Mouse (Mus musculus) R1 (cell line): ENCODE measurements at regions not wholly inside any gene's neighbourhood (a gene's known extent, or its start where the extent isn't known, plus 50 kb on each side); places are given as distances from the start of the nearest gene placed in this dataset.
A peak's percentile ranks its signal among the peaks of the same experiment; 100 is the strongest.

Source experiments
- DNase-seq: peaks from one replicate; pipeline ENCODE4 v3.0.0-alpha.2; 2018; ENCODE audit warnings: low read depth, low spot score

DNA sequence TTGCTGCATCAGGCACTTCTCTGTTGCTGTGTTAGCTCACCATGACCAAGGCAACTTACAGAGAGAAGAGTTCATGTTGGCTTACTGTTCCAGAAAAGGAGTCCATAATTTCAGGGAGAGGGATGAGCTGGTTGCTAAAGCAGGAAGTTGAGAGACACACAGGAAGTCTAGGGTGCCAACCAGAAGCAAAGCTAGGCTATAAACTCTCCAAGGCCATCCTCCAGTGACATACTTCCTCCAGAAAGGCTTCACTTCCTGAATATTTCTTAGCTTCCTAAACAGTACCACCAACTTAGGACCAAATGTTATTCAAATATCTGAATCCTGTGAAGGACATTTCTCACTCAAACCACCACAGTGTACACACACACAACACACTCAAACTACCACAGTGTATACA is 2010.6 kb downstream of the A830018L16Rik start:
- no peak for DNase-seq

DNA sequence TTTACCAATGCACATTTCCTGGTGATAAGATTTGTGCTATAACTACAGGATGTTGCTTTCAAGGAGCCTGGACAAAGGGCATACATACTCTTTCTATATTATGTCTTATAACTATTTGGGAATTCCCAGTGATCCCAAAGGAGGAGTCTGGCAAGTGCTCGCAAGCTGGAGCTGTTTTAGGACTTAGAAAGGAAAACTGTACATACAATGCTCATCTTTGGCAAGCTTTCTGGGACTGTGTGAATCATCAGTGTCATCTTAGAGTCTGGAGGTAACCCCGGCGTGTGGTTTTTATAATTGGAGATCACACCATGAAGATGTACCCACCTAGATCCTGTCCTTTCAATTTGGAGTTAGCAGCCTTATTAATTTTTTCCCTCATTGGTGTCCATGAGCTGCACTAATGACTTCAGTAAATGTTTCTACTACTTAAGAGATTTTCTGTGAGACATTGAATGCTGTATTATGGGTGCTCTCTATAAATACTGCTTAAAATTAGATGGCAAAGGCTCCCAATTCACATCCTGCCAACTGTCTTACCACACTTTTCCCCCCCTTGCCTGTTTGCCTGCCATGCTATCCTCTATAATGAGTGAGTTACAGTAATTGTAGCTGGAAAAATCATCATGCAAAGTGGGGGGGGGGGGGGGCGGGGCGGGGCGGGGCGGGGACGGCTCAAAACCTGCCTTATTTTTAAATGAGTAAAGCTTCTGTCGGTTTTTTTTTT is 2011.9 kb downstream of the A830018L16Rik start:
- DNase-seq = no peak

DNA sequence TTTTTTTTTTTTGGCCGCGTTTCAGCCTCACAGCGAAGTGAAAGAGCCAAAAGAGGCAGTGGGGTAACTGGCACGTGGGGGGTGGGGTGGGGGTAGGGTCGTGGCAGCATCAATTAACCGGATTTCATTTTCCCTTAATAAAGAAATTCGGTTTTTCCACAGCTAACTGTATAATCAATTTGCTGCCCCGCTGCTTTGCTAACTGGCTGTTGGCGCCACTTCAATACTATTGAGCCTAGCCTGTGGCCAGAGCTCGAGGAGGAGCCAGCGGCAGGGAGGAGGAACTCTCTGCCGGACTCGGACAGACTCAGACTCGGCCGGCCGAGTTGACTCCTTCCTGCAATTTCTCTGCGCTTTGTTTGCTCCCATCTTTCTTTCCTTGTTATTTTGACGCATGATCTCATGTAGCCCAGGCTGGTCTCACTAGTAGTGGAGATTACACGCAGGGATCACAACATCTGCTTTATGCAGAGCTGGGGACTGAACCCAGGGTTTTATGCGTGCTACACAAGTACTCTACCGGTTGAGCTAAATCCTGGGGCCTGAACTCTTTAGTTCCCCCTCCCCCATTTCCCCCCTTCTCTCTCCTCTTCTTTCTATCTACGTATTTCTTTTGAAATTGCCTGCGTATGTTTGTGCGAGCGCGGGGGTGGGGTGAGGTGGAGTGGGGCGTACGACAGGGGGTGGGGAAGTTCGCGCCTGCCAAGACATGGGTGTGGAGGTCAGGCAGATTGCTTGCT is 2012.6 kb downstream of the A830018L16Rik start:
- DNase-seq = peak; percentile 64

DNA sequence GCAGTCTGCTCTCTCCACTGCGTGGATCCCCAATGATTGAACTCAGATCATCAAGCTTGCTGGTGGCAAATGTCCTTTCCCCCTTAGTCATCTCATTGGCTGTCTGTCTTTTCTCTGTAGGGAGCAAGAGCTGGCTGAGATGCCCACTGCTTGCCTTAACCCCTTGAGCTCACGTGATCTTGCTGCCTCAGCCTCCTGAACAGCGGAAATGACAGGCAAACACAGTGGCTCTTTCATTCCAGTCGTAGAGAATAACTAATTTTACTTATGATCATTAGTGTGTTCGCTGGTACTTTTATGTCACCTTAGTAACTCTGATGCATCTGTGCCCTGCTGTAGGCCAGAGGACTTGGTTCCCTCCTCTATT is 2013.1 kb downstream of the A830018L16Rik start:
- no peak for DNase-seq

DNA sequence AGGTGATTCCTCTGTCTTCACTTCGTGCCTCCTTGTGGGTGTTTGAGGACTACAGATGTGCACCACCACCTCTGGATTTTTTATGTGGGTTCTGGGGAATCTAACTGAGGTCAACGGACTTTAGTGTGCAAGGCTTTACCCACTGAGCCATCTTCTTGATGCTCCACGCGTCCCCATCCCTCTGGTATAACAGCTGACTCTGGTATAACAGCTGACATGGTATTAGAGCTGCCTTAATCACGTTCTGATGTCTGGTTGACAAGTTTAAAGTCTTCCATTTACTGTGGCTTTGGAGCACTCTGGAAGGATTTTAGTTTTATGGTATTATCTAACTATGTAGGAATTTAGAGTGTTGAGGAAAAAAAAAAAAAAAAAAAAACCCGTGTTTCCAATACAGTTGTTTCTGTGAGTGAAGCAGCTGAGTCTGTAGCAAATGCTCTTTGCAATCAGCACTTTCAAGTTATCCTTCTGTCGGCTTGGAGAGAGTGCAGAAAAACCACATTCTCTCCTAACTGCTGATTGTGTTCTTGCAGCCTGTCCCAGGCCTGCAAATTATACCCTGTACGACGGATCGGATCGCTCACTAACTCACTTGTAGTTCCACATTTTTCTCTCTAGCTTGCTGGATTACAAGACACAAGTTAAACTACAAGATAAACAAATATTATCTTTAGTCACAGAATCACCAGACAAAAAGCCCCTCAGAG is 2013.7 kb downstream of the A830018L16Rik start:
- no peak for DNase-seq

DNA sequence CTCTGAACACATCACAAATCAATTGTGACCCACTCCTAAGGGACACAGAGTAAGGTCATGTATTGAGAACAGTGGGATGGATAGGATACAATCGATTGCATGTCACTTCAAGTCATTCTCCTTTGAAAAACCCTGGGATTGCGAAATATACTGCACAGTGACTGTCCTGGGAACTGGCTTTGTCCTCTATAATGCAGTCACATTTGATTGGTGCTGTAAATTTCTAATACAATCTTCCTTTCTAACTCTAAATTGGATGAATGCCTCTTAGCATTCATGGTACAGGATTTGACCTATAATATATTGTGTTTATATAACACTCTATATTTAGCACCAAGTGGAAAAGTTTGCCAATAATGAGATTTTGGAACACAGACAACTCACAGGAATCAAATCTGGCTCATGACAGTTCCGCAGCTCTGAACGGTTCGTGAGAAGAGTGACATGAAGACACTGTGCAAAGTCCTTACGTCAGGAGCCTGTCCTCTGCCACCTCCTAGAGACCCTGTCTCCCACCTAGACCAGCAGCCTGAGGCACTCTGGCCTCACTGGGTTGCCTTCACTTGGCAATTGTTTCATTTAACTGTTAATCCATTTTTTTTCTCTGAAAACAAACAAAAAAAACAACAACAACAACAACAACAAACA is 2024.0 kb downstream of the A830018L16Rik start:
- DNase-seq = no peak

DNA sequence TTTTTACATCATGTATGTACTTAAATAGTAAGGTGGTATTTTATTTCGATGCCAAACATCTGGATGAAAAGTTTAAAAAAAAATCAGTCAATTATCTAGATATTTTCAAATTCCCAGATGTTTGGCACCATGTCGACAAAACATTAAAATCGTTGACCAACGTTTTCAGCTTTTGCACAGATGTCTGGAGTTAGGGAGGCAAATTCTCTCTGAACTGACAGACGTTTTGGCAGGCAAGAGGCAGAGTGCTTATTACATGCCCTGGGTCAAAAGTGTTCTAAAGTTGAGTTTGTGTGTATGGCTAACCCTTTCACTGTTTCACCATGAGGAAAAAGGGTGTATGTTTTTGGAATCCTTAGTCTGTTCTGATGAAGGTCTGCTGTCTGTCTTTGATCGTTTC is 2028.5 kb downstream of the A830018L16Rik start:
- no peak for DNase-seq

DNA sequence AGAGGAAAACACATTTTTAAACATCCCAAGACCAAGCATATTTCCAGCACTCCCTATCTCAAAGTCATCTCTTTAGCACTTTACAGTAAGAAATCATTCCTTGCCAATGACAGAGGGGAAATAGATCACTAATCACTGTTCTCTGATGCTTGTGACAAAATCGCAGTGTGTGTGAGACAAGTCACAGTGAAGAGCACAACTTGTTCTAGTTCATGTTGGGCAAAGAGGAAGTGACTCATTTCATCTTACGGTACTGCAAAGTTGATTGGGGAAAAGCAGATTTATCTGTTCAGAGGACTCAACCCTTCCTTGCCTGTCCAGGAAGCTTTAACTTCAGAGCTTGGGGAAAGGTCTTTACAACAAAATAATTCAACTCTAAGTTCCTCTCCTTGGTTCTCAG is 2040.6 kb downstream of the A830018L16Rik start:
- no peak for DNase-seq

DNA sequence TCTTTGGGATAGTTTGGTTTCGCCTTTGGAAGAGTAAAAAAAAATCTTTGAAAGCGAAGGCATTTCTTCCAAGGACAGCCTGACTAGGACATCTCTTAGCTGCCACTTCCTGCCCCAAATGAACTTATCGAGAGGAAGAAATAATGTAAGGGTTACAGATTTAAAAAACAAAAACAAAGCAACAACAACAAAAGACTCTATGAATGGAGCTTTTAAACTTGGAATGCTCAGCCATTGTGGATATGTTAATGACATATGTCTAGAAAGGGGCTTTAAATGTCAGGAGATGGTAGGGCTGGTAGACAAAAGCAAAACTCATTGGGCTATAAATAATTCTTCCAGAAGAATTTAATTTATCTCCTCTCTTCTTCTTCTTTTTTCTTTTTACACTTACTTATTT is 2041.7 kb downstream of the A830018L16Rik start:
- peak; percentile 70 for DNase-seq

DNA sequence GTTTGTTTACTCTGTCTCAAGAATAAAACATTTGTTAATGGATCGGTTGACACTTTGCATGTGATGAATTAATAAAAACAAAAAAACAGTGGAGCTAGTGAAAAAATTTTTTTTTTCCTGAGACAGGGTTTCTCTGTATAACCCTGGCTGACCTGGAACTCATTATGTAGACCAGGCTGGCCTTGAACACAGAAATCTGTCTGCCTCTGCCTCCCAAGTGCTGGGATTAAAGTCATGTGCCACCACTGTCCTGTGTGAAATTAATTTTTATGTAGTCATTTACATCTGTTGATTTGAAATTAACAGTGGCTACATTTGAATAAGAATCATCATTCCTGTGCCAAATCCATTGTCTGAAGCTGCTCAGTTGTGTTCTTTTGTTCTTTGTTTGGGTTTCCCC is 2050.4 kb downstream of the A830018L16Rik start:
- DNase-seq = peak; percentile 23

DNA sequence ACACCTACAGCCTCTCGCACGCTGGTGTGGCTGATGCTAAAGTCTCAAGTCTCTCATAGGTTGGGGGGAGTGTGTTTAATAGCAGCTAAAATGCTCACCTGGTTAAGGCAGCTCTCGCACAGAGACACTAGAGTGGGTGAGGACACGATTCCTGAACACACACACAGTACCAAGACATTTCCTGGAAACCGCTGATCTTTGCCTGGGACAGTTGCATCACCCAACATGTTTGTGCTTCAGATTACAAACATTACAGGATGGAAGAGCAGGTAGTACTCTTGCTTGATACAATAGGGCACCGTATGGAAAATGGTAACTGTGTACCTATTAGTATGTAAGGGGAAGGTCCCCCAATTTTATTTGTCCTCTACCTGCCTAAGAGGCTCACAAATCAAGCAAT is 2053.3 kb downstream of the A830018L16Rik start:
- DNase-seq = no peak

DNA sequence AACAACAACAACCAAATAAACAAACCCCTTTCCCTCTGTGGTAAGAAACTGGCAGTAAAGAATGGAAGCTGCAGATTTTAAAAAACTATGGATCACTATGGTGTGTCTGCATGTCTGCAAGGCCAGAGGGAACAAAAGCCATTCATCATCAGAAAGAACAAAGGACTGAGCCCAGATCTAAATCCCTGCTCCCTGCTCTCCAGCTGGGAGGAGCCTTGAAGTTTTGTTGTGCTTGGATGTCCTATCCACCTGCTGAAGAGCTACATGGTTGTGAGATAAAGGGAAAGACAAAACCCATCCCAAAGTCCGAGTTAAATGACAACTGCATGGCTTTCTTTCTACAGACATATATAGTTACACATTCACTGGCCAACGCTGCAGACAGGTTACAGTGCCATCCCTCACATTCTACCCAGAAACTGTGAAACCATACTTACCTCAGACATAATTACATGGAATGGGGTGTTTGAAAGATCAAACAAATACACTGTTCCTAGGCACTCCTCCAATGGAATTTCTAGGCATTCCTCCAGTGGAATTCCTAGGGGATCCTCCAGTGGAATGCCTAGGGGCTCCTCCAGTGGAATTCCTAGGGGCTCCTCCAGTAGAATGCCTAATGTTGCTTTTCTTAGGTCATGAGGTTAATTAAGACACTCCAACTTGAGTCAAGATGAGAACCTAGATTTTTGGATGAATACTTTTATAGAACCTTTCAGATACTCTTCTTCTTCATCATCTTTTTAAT is 2054.2 kb downstream of the A830018L16Rik start:
- DNase-seq = peak; percentile 66

DNA sequence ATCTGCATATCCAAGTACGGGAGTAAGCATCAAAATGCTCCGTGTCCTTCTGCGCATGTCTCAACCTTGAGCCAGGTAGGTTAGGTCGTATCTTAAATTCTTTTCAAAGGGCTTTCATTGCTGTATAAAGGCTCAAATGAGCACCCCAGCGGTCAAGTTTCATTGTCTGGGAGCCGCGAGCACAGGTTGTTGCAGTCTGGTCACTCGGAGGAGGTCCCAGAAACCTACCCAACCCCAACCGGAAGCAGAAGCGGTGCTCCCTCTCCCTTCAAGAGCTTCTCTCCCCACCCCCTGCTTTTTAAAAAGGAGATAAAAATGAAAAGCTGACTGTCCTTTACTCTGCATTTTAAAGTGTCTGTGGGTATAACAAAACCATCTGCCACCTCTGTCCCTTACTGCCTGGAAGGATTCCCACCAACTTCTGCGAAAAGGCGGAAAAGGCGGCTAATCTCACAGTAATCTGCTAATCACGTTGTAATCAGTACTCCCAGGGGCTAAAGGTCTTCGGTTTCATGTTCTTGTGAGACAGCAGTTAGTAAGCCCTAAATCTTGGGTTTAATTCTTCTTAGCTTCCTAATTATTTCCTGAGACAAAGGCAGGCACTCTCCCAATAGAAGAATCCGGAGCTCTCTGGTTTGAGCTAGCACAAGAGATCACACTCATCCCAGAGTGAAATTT is 2081.0 kb downstream of the A830018L16Rik start:
- DNase-seq = no peak

DNA sequence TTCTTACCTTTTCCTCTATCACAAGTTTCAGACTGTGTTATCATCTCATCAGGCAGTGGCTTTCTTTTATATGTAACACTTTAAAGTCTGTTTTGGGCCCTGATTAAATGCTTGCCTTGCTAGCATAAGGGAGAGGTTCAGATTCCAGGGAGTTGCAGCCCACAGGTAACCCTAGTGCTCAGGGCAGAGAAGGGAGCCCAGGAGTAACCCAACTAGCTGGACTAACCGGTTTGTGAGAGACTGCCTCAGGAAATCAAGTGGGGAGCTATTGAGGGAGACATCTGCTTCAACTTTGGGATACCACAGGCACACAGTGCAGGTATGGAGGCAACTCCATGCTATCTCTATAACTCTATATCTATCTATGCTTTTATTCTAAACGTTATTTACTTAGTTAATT is 2082.5 kb downstream of the A830018L16Rik start:
- no peak for DNase-seq

DNA sequence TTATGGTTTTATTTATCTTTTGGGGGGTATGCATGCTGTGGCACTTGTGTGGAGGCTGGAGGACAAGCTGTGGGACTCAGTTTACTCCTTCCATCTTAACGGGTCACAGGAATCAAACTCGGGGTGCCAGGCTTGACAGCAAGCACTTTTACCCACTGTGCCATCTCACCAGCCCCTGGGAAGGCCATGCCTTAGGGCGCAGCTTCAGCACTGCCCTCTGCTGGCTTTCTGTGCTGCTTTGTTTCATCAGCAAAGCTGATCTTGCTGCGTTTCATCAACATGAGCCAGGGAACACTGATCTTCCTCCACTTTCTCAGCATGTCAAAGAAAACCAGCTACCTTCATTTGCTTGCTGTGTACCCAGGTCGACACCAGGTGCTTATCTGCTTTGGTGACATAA is 2086.6 kb downstream of the A830018L16Rik start:
- peak; percentile 29 for DNase-seq

DNA sequence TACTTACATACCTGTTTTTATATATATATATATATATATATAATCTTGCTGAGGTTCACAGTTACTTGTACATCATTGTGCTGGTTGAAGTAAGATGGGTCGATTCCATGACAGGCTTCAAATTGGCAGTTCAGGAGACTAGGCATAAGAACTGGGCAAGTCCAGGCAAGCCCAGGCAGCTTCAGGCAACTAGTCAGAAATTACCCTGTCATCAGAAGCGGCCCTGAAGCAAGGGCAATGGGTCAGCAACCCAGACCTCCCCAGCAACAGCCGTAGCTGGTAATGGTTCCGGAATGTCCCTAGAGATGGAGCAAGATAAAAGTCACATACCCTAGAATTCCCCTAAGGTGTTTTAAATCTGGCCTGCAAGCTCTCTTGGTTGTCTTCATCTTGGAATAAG is 2088.0 kb downstream of the A830018L16Rik start:
- no peak for DNase-seq

DNA sequence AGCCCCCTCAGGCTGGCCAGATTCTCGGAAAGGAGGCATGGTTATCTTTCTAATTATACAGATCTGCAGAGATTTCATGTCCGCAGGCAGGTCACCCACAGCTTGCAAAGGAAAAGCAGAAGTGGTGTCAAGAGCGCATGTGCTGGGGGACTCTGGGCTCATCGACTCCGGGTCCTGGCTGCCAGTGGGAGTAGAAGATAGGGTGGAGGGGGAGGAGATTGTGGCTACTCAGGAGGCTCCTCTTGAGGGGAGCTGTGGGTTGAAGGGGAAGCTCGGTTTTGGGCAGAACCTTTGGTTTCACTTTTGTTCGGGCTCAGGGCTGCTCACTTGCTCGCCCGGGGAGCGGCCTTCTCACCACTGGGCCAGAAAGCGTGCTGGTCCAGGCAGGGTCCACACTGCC is 2099.9 kb downstream of the A830018L16Rik start:
- no peak for DNase-seq
